Mouse (Mus musculus) heart, adult 10 weeks (tissue): ENCODE data around the gene Ush1c. TPM values are rescaled to one million over a fixed set of nuclear protein-coding genes. Genes with fewer than 3 reads are reported as not detected.

Experiments used
- polyA plus RNA-seq: library from polyadenylated mRNA; stranded (reverse); fragments of 350-450 nt; fragmentation: Illumina TruSeq; extraction: RNeasy Lipid Tissue Mini Kit (QIAGEN cat#74804); gene quantifications from one replicate; pipeline ENCODE4 v1.2.3, GENCODE M21; 2014; ENCODE audit warnings: low read depth, low replicate concordance

Ush1c gene
- polyA plus RNA-seq, result 4.4 TPM

DNA sequence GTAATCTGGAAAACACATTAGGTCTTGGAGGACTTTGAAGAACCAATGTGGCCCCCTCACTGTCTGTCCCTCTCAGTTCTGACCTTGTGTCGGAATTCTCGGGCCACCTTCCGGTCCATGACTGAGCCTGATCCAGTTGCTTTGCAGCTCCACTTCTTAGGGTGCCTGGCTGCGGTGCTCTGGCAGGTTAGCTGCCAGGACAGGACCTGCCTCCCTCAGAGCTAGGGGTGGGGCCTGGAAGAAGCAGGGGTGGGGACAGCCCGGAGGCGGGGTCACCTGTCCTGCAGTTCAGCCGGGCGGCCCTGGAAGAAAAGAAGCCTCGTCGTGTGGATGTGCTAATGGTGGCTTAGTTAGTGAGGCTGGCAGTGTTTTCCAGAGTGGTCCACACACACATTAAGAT lies at the start of gene Ush1c:
Gene Ush1c (minus strand): TSS at position 158 of the 400 bp plus-strand sequence.

DNA sequence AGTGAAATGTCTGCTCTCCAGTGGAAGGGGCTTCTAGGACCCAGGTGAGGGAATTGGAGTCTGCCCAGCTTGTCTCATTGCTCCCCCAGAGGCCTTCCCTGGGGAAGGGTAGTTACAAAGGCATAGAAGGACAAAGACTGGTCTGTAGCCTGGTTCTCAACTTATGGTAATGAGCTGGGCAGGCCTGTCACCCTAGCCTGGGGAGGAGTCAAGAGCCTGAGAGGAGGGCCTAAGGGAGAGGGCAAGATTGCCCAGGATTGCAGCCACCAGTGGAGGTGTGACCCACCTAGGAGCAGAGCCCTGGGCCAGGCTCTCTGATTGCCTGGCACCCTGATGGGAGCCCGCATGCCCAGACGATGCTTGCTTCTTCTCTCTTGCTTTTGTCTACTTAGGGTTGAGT lies 2.4 kb upstream of the Ush1c start, which contains the start of gene Otog:
Gene Otog (plus strand): TSS at position 292 of the 400 bp plus-strand sequence.

DNA sequence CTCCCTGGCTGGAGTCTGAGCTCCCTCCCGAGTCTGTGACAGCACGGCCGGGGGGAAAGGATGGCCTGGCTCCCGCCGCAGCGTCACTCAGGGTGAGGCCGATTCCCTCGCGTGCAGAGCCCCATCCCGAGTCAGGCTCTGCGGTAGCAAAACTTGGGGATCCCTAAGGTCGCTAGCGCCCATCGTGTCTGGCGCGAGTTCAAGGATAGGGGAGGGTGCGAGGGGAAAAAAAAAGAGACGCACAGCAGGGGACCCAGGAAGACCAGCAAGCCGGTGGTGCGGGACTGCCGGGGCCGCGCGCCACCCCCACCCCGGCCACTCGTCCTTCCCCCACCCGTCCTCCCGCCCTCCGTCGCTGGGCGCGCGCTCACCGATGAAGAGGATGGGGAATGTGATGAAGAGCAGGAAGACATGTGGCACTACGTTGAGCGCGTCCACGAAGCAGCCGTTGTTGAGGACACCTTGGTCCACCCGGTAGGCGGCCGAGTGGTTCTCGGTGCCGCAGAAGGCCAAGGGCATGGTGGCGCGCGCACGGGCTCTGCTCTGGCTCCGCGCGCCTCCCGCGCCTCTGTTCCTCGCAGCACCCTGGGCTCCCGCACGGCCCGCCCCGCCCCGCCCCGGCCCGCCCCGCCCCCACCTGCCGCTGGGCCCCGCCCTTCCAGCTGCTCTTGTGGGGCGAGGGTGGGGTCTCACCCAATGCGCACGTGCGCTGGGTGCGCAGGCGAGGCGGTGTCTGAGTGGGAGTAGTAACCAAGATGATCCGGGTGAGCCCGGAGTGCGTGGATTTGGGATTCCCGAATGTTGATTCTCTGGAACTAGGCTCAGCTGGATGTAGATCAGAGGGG lies 58.6 kb downstream of the Ush1c start, which contains the start of gene Abcc8:
Gene Abcc8 (minus strand): TSS at position 603 of the 845 bp plus-strand sequence.

Other genes with a start within 250 kb of the Ush1c start
- gene Abcc6, start 208.2 kb downstream of the Ush1c start, polyA plus RNA-seq, result not detected
- 68.8 TPM for gene Nomo1, start 204.8 kb downstream of the Ush1c start, polyA plus RNA-seq
- 138 TPM for gene Kcnj11, start 137.7 kb downstream of the Ush1c start, polyA plus RNA-seq
- 43.4 TPM for gene Abcc8, start 58.5 kb downstream of the Ush1c start, polyA plus RNA-seq
- not detected for gene Otog, start 2.5 kb upstream of the Ush1c start, polyA plus RNA-seq
- gene Myod1, start 138.0 kb upstream of the Ush1c start, polyA plus RNA-seq, result not detected
- gene Kcnc1, start 158.0 kb upstream of the Ush1c start, polyA plus RNA-seq, result 0.18 TPM